Mouse (Mus musculus) bone marrow macrophage, adult 2 months (primary cell): ENCODE measurements around the gene Sesn3. TPM values are rescaled to one million over a fixed set of nuclear protein-coding genes. Genes with fewer than 3 reads are reported as not detected.

Source experiments
- H3K27ac ChIP-seq: 2 replicates; pipeline ENCODE4 v1.5.1; 2012; ENCODE audit warnings: low read depth, low read length; ENCODE audit not compliant: insufficient read depth
- H3K4me1 ChIP-seq: 2 replicates; pipeline ENCODE4 v1.6.1; 2012; ENCODE audit warnings: low read length; ENCODE audit not compliant: control insufficient read depth, insufficient read depth
- H3K4me3 ChIP-seq: 2 replicates; pipeline ENCODE4 v1.5.1; 2012; ENCODE audit warnings: mild to moderate bottlenecking, low read length, moderate library complexity; ENCODE audit not compliant: insufficient read depth
- CTCF ChIP-seq: IDR thresholded peaks from 2 replicates; pipeline ENCODE4 v1.5.1; 2012; ENCODE audit warnings: low read depth, mild to moderate bottlenecking, low read length, moderate library complexity
- POLR2A ChIP-seq: IDR thresholded peaks from 2 replicates; pipeline ENCODE4 v1.6.1; 2012; ENCODE audit warnings: mild to moderate bottlenecking, low read depth, low read length, borderline replicate concordance
- polyA plus RNA-seq: library from polyadenylated mRNA; stranded (reverse); fragments of >200 nt; gene quantifications from 2 replicates; pipeline ENCODE4 v1.2.4, GENCODE M21; 2012; ENCODE audit not compliant: missing spikeins, insufficient read depth, insufficient read length

The Sesn3 gene
- polyA plus RNA-seq, 1 experiment: 3.6 TPM

DNA sequence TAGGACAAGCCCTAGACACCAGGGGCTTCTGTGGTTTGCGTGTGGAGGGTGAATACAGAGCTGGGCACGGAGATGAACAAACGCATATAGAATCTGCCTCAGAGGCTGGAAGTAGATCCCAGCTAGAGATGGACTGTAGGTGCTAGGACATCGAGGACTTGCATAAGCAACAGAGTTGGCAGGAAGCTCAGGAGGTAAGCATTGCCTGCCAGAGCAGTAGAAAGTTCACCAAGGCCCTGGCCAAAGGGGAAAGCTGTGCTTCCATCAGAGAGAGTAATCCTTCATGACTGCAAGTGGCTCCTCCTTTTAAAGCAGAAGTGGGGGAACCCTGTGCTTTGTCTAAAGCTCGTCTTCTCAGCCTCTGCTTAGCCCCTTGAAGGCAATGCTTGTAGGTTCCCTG lies 74.5 kb downstream of the Sesn3 start:
- Histone ChIP-seq H3K4me1 (no peaks in the 10 kb centered on the region), H3K4me3 (no peak overlapping the region), H3K27ac (no peak overlapping the region)
- TF ChIP-seq POLR2A (no peak), CTCF (no peak)

- H3K4me1 ChIP-seq: no peaks in the 10 kb centered on the region
- H3K27ac ChIP-seq: no peak overlapping the region
- TF ChIP-seq CTCF (no peak), POLR2A (no peak)
- no peak overlapping the region for H3K4me3 ChIP-seq
These were observed 75.9 kb downstream of the Sesn3 start for GRCm38 (mm10) chr9:14350787-14351186.

GRCm38 (mm10) chr9:14352337-14352736 lies 77.5 kb downstream of the Sesn3 start:
- Histone ChIP-seq H3K4me1 (no peaks in the 10 kb centered on the region), H3K4me3 (no peak overlapping the region), H3K27ac (no peak overlapping the region)
- TF ChIP-seq CTCF: no peak
- no peak for TF ChIP-seq POLR2A

DNA sequence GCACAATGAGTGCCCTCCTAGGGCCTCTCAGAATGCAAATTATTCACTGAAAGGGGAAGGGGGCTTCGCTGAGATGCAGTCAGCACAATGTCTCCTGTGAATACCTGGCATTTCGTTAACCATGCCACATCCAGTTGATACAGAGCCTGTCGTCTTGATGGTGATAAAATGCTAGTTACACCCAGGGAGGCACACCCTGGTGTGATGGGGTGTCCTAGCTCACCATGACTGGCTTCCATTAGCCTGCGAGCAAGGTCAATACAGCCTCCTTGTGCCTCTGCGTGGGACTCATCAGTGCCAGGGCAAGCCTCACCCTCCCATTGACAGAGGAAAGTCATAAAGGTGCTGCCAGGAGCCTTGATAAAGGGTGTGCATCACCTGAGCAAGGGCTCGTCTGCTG lies 80.0 kb downstream of the Sesn3 start:
- TF ChIP-seq CTCF (no peak), POLR2A (no peak)
- H3K27ac ChIP-seq: no peak overlapping the region
- H3K4me3 ChIP-seq: no peak overlapping the region
- H3K4me1 ChIP-seq: no peaks in the 10 kb centered on the region

GRCm38 (mm10) chr9:14357033-14357432 lies 82.2 kb downstream of the Sesn3 start:
- Histone ChIP-seq H3K27ac (no peak overlapping the region), H3K4me3 (no peak overlapping the region), H3K4me1 (no peaks in the 10 kb centered on the region)
- no peak for TF ChIP-seq POLR2A

- no peak overlapping the region for H3K4me3 ChIP-seq
- TF ChIP-seq POLR2A: no peak
- no peak for TF ChIP-seq CTCF
- peaks cover 22% of the 10 kb centered on the region for H3K4me1 ChIP-seq
These were observed 87.4 kb downstream of the Sesn3 start for GRCm38 (mm10) chr9:14362068-14362768.

GRCm38 (mm10) chr9:14363540-14363939 lies 88.7 kb downstream of the Sesn3 start:
- TF ChIP-seq CTCF (no peak), POLR2A (no peak)
- peaks cover 25% of the 10 kb centered on the region for H3K4me1 ChIP-seq
- H3K27ac ChIP-seq: no peak overlapping the region
- H3K4me3 ChIP-seq: no peak overlapping the region

More at GRCm38 (mm10) chr9:14362068-14362768, 87.4 kb downstream of the Sesn3 start:
- no peak overlapping the region for H3K27ac ChIP-seq

DNA sequence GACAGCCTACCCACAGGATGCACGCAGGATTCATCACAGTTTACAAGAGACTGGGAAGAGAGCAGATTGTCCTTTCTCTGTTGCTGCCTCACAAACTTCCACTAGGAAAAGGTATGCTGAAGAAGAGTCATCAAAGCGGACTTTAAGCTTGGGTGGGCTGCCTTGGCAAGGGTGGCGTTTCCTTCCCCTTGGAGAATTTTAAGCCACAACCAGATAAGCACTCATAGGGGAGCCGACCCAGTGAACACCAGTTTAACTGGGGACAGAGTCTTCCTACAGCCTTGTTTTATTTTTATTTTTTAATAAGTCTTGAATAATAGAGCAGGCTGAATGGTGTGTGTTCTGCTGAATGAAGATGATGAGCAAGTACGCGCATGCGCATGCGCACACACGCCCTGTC lies 89.9 kb downstream of the Sesn3 start:
- TF ChIP-seq POLR2A: no peak
- TF ChIP-seq CTCF: no peak
- no peak overlapping the region for H3K27ac ChIP-seq

GRCm38 (mm10) chr9:14365481-14366125 lies 90.7 kb downstream of the Sesn3 start:
- TF ChIP-seq POLR2A (no peak), CTCF (no peak)
- Histone ChIP-seq H3K4me3 (no peak overlapping the region), H3K4me1 (peaks cover 25% of the 10 kb centered on the region), H3K27ac (no peak overlapping the region)

More for the DNA sequence above, 89.9 kb downstream of the Sesn3 start:
- Histone ChIP-seq H3K4me1 (peaks cover 25% of the 10 kb centered on the region), H3K4me3 (no peak overlapping the region)

DNA sequence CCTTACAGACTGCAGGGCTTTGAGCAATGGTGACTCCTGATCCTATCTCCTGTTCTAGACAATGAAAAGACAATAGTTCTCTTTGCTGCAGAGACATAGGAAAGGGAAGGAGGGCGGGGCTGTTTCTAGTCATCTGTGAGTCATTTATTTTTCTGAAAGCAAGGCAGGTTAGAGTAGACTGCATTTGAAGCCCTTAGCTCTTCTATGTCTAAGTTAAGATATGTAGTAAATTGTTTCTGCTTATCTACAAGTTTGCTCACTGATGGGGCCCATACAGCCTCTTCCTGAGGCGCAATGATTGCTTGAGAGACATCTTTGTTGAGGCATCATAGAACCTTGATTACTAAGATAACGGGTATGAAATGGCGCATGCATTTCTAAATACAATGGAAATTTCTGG lies 93.0 kb downstream of the Sesn3 start:
- no peak for TF ChIP-seq CTCF
- TF ChIP-seq POLR2A: no peak
- Histone ChIP-seq H3K4me1 (peaks cover 25% of the 10 kb centered on the region), H3K4me3 (no peak overlapping the region), H3K27ac (no peak overlapping the region)
